Mouse (Mus musculus): ENCODE measurements around the gene Kxd1. TPM values are rescaled to one million over a fixed set of nuclear protein-coding genes. Genes with fewer than 3 reads are reported as not detected.

Kxd1 gene
- polyA plus RNA-seq, 1 experiment from 2014 or later = 47.4 TPM

GRCm38 (mm10) chr8:70535221-70535620, 7.5 kb upstream of the Kxd1 start:
- no peak overlapping the region for H3K27ac ChIP-seq (replicated peaks; ENCODE audit: low read depth, low read length)
- H3K36me3 ChIP-seq (replicated peaks; ENCODE audit: control insufficient read depth, insufficient read depth, low read depth, low read length) = peaks cover 18% of the 10 kb centered on the region
- H3K27me3 ChIP-seq (ENCODE audit: control insufficient read depth, insufficient read depth, low read length) = no peaks in the 10 kb centered on the region
- no peak for DNase-seq (ENCODE audit: low spot score)
- H3K9ac ChIP-seq (replicated peaks; ENCODE audit: low read length) = no peak overlapping the region
- no peak overlapping the region for H3K4me3 ChIP-seq (ENCODE audit: low read depth, low read length)
- H3K4me1 ChIP-seq (ENCODE audit: control insufficient read depth, insufficient read depth, low read length) = peaks cover 6% of the 10 kb centered on the region
- WGBS = 83% methylated on average over 3 of the region's 3 CpGs
- ATAC-seq (replicated peaks; ENCODE audit: insufficient number of reproducible peaks, low FRiP score, low TSS enrichment, low read depth) = no peak
- H3K4me2 ChIP-seq (ENCODE audit: low read depth, low read length) = no peak overlapping the region
- H3K9me3 ChIP-seq (replicated peaks; ENCODE audit: control insufficient read depth, low read length) = no peaks in the 10 kb centered on the region

DNA sequence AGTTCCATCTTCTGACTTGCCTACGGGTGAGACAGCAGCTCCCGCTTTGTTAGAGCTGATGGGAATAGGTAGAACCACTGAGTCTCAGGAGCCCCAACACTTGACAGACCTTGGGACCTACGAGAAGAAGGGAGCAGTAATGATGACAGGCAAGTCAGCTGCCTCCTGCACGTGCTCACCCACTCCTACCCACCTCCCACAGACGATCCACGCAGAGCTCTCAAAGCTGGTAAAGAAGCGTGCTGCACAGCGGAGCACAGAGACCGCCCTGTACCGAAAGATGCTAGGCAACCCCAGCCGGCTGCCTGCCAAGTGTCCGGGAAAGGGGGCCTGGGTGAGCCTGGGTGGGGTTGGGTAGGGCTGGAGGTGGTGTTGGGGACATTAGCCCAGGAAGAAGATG, 6.5 kb upstream of the Kxd1 start:
- Histone ChIP-seq H3K27ac (replicated peaks; ENCODE audit: low read depth, low read length) (no peak overlapping the region), H3K4me3 (ENCODE audit: low read depth, low read length) (no peak overlapping the region), H3K4me1 (ENCODE audit: control insufficient read depth, insufficient read depth, low read length) (peaks cover 4% of the 10 kb centered on the region), H3K4me2 (ENCODE audit: low read depth, low read length) (no peak overlapping the region), H3K27me3 (ENCODE audit: control insufficient read depth, insufficient read depth, low read length) (no peaks in the 10 kb centered on the region), H3K9me3 (replicated peaks; ENCODE audit: control insufficient read depth, low read length) (no peaks in the 10 kb centered on the region), H3K9ac (replicated peaks; ENCODE audit: low read length) (no peak overlapping the region), H3K36me3 (replicated peaks; ENCODE audit: control insufficient read depth, insufficient read depth, low read depth, low read length) (peaks cover 18% of the 10 kb centered on the region)
- WGBS = 92% methylated on average over 12 of the region's 12 CpGs
- DNase-seq (ENCODE audit: low spot score) (no peak), ATAC-seq (replicated peaks; ENCODE audit: insufficient number of reproducible peaks, low FRiP score, low TSS enrichment, low read depth) (no peak)

DNA sequence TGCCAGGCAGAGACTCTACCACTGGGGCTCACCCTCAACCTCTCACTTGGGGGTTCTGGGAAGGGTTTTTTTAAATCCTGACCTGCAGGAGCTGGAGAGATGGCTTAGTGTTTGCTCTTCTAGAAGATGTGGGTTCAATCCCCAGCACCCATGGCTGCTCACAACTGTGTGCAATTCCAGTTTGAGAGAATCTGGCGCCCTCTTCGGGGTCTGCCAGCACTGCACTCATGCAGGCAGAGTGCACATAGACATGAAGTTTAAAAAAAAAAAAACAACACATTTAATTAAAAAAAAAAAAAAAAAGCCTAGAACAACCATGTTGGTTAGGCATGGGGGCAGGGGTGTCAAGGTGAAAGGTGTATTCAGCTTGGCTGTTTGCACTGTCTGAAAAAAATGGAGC, 2.6 kb upstream of the Kxd1 start:
- Histone ChIP-seq H3K36me3 (replicated peaks; ENCODE audit: control insufficient read depth, insufficient read depth, low read depth, low read length) (peaks cover 12% of the 10 kb centered on the region), H3K9me3 (replicated peaks; ENCODE audit: control insufficient read depth, low read length) (no peaks in the 10 kb centered on the region), H3K27ac (replicated peaks; ENCODE audit: low read depth, low read length) (no peak overlapping the region), H3K4me3 (ENCODE audit: low read depth, low read length) (no peak overlapping the region), H3K27me3 (ENCODE audit: control insufficient read depth, insufficient read depth, low read length) (no peaks in the 10 kb centered on the region), H3K4me2 (ENCODE audit: low read depth, low read length) (no peak overlapping the region), H3K9ac (replicated peaks; ENCODE audit: low read length) (no peak overlapping the region), H3K4me1 (ENCODE audit: control insufficient read depth, insufficient read depth, low read length) (no peaks in the 10 kb centered on the region; the same call in none of the 2 replicates)
- WGBS = 95% methylated on average over 2 of the region's 2 CpGs
- DNase-seq (ENCODE audit: low spot score) (no peak), ATAC-seq (replicated peaks; ENCODE audit: insufficient number of reproducible peaks, low FRiP score, low TSS enrichment, low read depth) (no peak)

DNA sequence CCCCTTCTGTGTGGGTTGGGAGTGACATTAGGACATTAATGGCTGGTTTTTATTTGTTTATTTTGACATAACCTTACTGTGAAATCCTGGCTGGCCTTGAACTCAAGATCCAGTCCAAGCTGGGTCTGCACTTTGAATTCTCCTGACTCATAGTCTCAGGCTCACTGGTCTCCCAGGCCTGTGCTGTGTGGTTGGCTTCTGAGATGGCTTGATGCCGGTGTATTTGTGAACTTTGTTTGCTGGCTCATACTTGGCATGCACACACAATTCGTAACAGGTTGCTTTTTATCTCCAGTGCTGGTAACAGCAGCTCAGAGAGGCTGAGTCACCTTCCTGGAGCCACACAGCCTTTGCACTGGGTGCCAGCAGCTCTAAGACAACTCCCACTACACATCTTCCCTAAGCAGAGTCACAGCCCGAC, 2.0 kb upstream of the Kxd1 start:
- ATAC-seq (replicated peaks; ENCODE audit: insufficient number of reproducible peaks, low FRiP score, low TSS enrichment, low read depth) = no peak
- Histone ChIP-seq H3K4me1 (ENCODE audit: control insufficient read depth, insufficient read depth, low read length) (no peaks in the 10 kb centered on the region; the same call in none of the 2 replicates), H3K4me2 (ENCODE audit: low read depth, low read length) (no peak overlapping the region), H3K9ac (replicated peaks; ENCODE audit: low read length) (no peak overlapping the region), H3K4me3 (ENCODE audit: low read depth, low read length) (no peak overlapping the region), H3K27me3 (ENCODE audit: control insufficient read depth, insufficient read depth, low read length) (no peaks in the 10 kb centered on the region), H3K9me3 (replicated peaks; ENCODE audit: control insufficient read depth, low read length) (no peaks in the 10 kb centered on the region), H3K27ac (replicated peaks; ENCODE audit: low read depth, low read length) (no peak overlapping the region), H3K36me3 (replicated peaks; ENCODE audit: control insufficient read depth, insufficient read depth, low read depth, low read length) (peaks cover 12% of the 10 kb centered on the region)
- DNase-seq (ENCODE audit: low spot score) = no peak
- WGBS = 90% methylated on average over 3 of the region's 3 CpGs

- no peak for DNase-seq (ENCODE audit: low spot score)
- Histone ChIP-seq H3K9ac (replicated peaks; ENCODE audit: low read length) (no peak overlapping the region), H3K4me3 (ENCODE audit: low read depth, low read length) (no peak overlapping the region), H3K36me3 (replicated peaks; ENCODE audit: control insufficient read depth, insufficient read depth, low read depth, low read length) (peaks cover 12% of the 10 kb centered on the region), H3K27ac (replicated peaks; ENCODE audit: low read depth, low read length) (no peak overlapping the region), H3K4me1 (ENCODE audit: control insufficient read depth, insufficient read depth, low read length) (no peaks in the 10 kb centered on the region; the same call in none of the 2 replicates), H3K4me2 (ENCODE audit: low read depth, low read length) (no peak overlapping the region), H3K27me3 (ENCODE audit: control insufficient read depth, insufficient read depth, low read length) (no peaks in the 10 kb centered on the region), H3K9me3 (replicated peaks; ENCODE audit: control insufficient read depth, low read length) (no peaks in the 10 kb centered on the region)
- ATAC-seq (replicated peaks; ENCODE audit: insufficient number of reproducible peaks, low FRiP score, low TSS enrichment, low read depth) = no peak
- WGBS = 77% methylated on average over 5 of the region's 5 CpGs
Measured at GRCm38 (mm10) chr8:70529299-70529698, 1.5 kb upstream of the Kxd1 start.

GRCm38 (mm10) chr8:70528182-70528797, 534 bp upstream of the Kxd1 start:
- peak overlapping the region; percentile 95 for H3K9ac ChIP-seq (replicated peaks; ENCODE audit: low read length)
- no peak for DNase-seq (ENCODE audit: low spot score)
- peak overlapping the region; percentile 88 for H3K4me3 ChIP-seq (ENCODE audit: low read depth, low read length)
- no peak for ATAC-seq (replicated peaks; ENCODE audit: insufficient number of reproducible peaks, low FRiP score, low TSS enrichment, low read depth)
- H3K4me2 ChIP-seq (ENCODE audit: low read depth, low read length) = peak overlapping the region; percentile 79
- H3K27ac ChIP-seq (replicated peaks; ENCODE audit: low read depth, low read length) = no peak overlapping the region
- H3K36me3 ChIP-seq (replicated peaks; ENCODE audit: control insufficient read depth, insufficient read depth, low read depth, low read length) = peaks cover 12% of the 10 kb centered on the region
- no peaks in the 10 kb centered on the region; the same call in none of the 2 replicates for H3K4me1 ChIP-seq (ENCODE audit: control insufficient read depth, insufficient read depth, low read length)
- 33% methylated on average over 13 of the region's 13 CpGs for WGBS
- no peaks in the 10 kb centered on the region for H3K27me3 ChIP-seq (ENCODE audit: control insufficient read depth, insufficient read depth, low read length)
- H3K9me3 ChIP-seq (replicated peaks; ENCODE audit: control insufficient read depth, low read length) = no peaks in the 10 kb centered on the region

DNA sequence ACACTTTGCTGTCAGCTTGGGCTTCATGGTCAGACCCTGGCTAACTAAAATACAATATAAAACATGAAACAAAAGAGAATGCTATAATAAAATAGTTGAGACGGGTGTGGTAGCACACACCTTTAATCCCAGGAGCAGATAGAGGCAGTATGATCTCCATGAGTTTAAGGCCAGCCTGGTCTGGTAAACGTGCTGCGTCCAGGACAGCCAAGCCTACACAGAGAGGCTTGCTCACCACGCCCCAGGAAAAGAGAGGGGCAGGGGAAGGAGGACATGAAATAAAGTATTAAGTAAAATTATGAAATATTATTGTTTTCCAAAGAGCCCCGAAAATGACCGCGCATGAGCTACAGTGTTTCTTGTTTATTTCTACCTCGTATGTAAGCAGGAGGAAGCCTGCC, 645 bp downstream of the Kxd1 start:
- Histone ChIP-seq H3K36me3 (replicated peaks; ENCODE audit: control insufficient read depth, insufficient read depth, low read depth, low read length) (peaks cover 9% of the 10 kb centered on the region; the same call in 1 of the 2 replicates), H3K4me3 (ENCODE audit: low read depth, low read length) (peak overlapping the region; percentile 88), H3K9me3 (replicated peaks; ENCODE audit: control insufficient read depth, low read length) (no peaks in the 10 kb centered on the region), H3K4me1 (ENCODE audit: control insufficient read depth, insufficient read depth, low read length) (no peaks in the 10 kb centered on the region; the same call in none of the 2 replicates), H3K9ac (replicated peaks; ENCODE audit: low read length) (peak overlapping the region; percentile 95), H3K27me3 (ENCODE audit: control insufficient read depth, insufficient read depth, low read length) (no peaks in the 10 kb centered on the region), H3K4me2 (ENCODE audit: low read depth, low read length) (peak overlapping the region; percentile 79), H3K27ac (replicated peaks; ENCODE audit: low read depth, low read length) (no peak overlapping the region)
- DNase-seq (ENCODE audit: low spot score) (no peak), ATAC-seq (replicated peaks; ENCODE audit: insufficient number of reproducible peaks, low FRiP score, low TSS enrichment, low read depth) (no peak)
- 5% methylated on average over 8 of the region's 8 CpGs for WGBS

GRCm38 (mm10) chr8:70522592-70523403, 5.0 kb downstream of the Kxd1 start:
- Histone ChIP-seq H3K36me3 (replicated peaks; ENCODE audit: control insufficient read depth, insufficient read depth, low read depth, low read length) (no peaks in the 10 kb centered on the region), H3K27ac (replicated peaks; ENCODE audit: low read depth, low read length) (peak overlapping the region; percentile 49), H3K9me3 (replicated peaks; ENCODE audit: control insufficient read depth, low read length) (no peaks in the 10 kb centered on the region), H3K4me3 (ENCODE audit: low read depth, low read length) (peak overlapping the region; percentile 68), H3K4me1 (ENCODE audit: control insufficient read depth, insufficient read depth, low read length) (no peaks in the 10 kb centered on the region; the same call in 1 of the 2 replicates), H3K9ac (replicated peaks; ENCODE audit: low read length) (peak overlapping the region; percentile 67), H3K4me2 (ENCODE audit: low read depth, low read length) (peak overlapping the region; percentile 82), H3K27me3 (ENCODE audit: control insufficient read depth, insufficient read depth, low read length) (no peaks in the 10 kb centered on the region)
- DNase-seq (ENCODE audit: low spot score) = peak; percentile 98
- WGBS = under 1% methylated on average over 51 of the region's 51 CpGs
- peak; percentile 75 for ATAC-seq (replicated peaks; ENCODE audit: insufficient number of reproducible peaks, low FRiP score, low TSS enrichment, low read depth)
